Mouse (Mus musculus): Measurements from ENCODE around the gene Hydin. TPM values are rescaled to one million over a fixed set of nuclear protein-coding genes. Genes with fewer than 3 reads are reported as not detected.

Hydin gene
- total and polyA plus RNA-seq, 3 experiments, result 9.5 to 17.3 (median 9.8) TPM

- Histone ChIP-seq H3K9ac (ENCODE audit: insufficient read depth, low read depth) (no peak overlapping the region), H3K9me3 (replicated peaks; ENCODE audit: low read length) (peaks cover 3% of the 10 kb centered on the region), H3K4me2 (ENCODE audit: insufficient read depth, low read depth, poor library complexity, severe bottlenecking) (no peak overlapping the region), H3K36me3 (replicated peaks in 1 of 2; ENCODE audit: control insufficient read depth in 1 of 2, insufficient read depth in 1 of 2, low read length in 1 of 2) (peaks cover 25 to 88% of the 10 kb centered on the region in 2 experiments), H3K4me3 (replicated peaks in 1 of 3; ENCODE audit: low read depth in 2 of 3, low read length in 2 of 3, poor library complexity in 1 of 3) (no peak overlapping the region), H3K4me1 (ENCODE audit: control insufficient read depth in 1 of 2, insufficient read depth in 2 of 2) (peaks cover 31 to 44% of the 10 kb centered on the region in 2 experiments), H3K27me3 (replicated peaks) (no peaks in the 10 kb centered on the region), H3K79me2 (replicated peaks; ENCODE audit: control insufficient read depth, extremely low read depth, insufficient read depth, poor library complexity, severe bottlenecking) (peaks cover 2% of the 10 kb centered on the region; the same call in 1 of the 2 replicates), H3K27ac (ENCODE audit: insufficient read depth, low read depth) (peak overlapping the region; percentile 43; the same call in 1 of the 2 replicates)
- TF ChIP-seq MAFK (IDR thresholded peaks at IDR 0.05; ENCODE audit: insufficient replicate concordance, low read length) (no peak), TCF12 (IDR thresholded peaks at IDR 0.05; ENCODE audit: low read depth, low read length) (0 out of 2 replicates have a peak, but pooled peaks have one; percentile 24), EP300 (IDR thresholded peaks at IDR 0.05; ENCODE audit: low read length) (peak; percentile 38; the same call in 1 of the 2 replicates), BHLHE40 (IDR thresholded peaks at IDR 0.05; ENCODE audit: low read depth, low read length) (peak; percentile 44; the same call in 1 of the 2 replicates), MEF2A (IDR thresholded peaks at IDR 0.05; ENCODE audit: borderline replicate concordance, low read depth, low read length) (peak; percentile 25; the same call in 1 of the 2 replicates), JUN (IDR thresholded peaks at IDR 0.05; ENCODE audit: insufficient read depth, low read depth, low read length) (no peak), NELFE (IDR thresholded peaks at IDR 0.05; ENCODE audit: low read depth, low read length) (no peak), MAZ (IDR thresholded peaks at IDR 0.05; ENCODE audit: low read depth, low read length) (no peak), ETS1 (conservative IDR thresholded peaks at IDR 0.05; ENCODE audit: low read depth, low read length) (peak; percentile 44; the same call in 1 of the 2 replicates), ZKSCAN1 (IDR thresholded peaks at IDR 0.05; ENCODE audit: borderline replicate concordance, low read depth, low read length) (no peak), ELF1 (IDR thresholded peaks at IDR 0.05; ENCODE audit: low read depth, low read length) (peak; percentile 54; the same call in 1 of the 2 replicates), ZNF384 (IDR thresholded peaks at IDR 0.05; ENCODE audit: low read depth, low read length) (0 out of 2 replicates have a peak, but pooled peaks have one; percentile 13), CHD1 (IDR thresholded peaks at IDR 0.05; ENCODE audit: low read depth, low read length) (no peak), IRF4 (IDR thresholded peaks at IDR 0.05; ENCODE audit: low read depth, low read length) (peak; percentile 42; the same call in 1 of the 2 replicates), UBTF (IDR thresholded peaks at IDR 0.05; ENCODE audit: low read depth, low read length) (no peak), ZC3H11A (IDR thresholded peaks at IDR 0.05; ENCODE audit: low read depth, low read length) (no peak), PAX5 (IDR thresholded peaks at IDR 0.05; ENCODE audit: low read length) (no peak)
- peak; percentile 72 for DNase-seq (ENCODE audit: extremely low read depth)
- in situ Hi-C loops (cut with MboI; ENCODE audit: low pct_ligation_motif_present, low pct_unique_long_range_greater_than_20kb, low sequenced_read_pairs), result no loop called here
- dilution Hi-C loops (cut with MboI; ENCODE audit: extremely low pct_ligation_motif_present, extremely low pct_unique_long_range_greater_than_20kb, low sequenced_read_pairs), result no loop called here
Observed at GRCm38 (mm10) chr8:110362975-110363374, 96.2 kb downstream of the Hydin start.

- dilution Hi-C loops (cut with MboI; ENCODE audit: extremely low pct_ligation_motif_present, extremely low pct_unique_long_range_greater_than_20kb, low sequenced_read_pairs) (no loop called here), in situ Hi-C loops (cut with MboI; ENCODE audit: low pct_ligation_motif_present, low pct_unique_long_range_greater_than_20kb, low sequenced_read_pairs) (no loop called here)
- H3K4me2 ChIP-seq (ENCODE audit: insufficient read depth, low read depth, poor library complexity, severe bottlenecking), result no peak overlapping the region
- no peak overlapping the region for H3K9ac ChIP-seq (ENCODE audit: insufficient read depth, low read depth)
- H3K79me2 ChIP-seq (replicated peaks; ENCODE audit: control insufficient read depth, extremely low read depth, insufficient read depth, poor library complexity, severe bottlenecking), result no peaks in the 10 kb centered on the region
- H3K9me3 ChIP-seq (replicated peaks; ENCODE audit: low read length), result no peaks in the 10 kb centered on the region
- DNase-seq (ENCODE audit: extremely low read depth), result no peak
- no peak for TF ChIP-seq ZMIZ1 (IDR thresholded peaks at IDR 0.05; ENCODE audit: low read depth, low read length)
- H3K36me3 ChIP-seq (replicated peaks in 1 of 2; ENCODE audit: control insufficient read depth in 1 of 2, insufficient read depth in 1 of 2, low read length in 1 of 2), result peaks cover 7 to 76% of the 10 kb centered on the region in 2 experiments
- peaks cover 0 to 3% of the 10 kb centered on the region in 2 experiments; a peak in 1 of 4 replicates for H3K4me1 ChIP-seq (ENCODE audit: control insufficient read depth in 1 of 2, insufficient read depth in 2 of 2)
- no peak overlapping the region for H3K4me3 ChIP-seq (replicated peaks in 1 of 3; ENCODE audit: low read depth in 2 of 3, low read length in 2 of 3, poor library complexity in 1 of 3)
- no peak overlapping the region for H3K27ac ChIP-seq (ENCODE audit: insufficient read depth, low read depth)
- no peaks in the 10 kb centered on the region for H3K27me3 ChIP-seq (replicated peaks)
Observed at GRCm38 (mm10) chr8:110372836-110373235, 106.1 kb downstream of the Hydin start.

Data from CH12.LX (cell line).